Mouse (Mus musculus): ENCODE results near the gene Tmem88. TPM values are rescaled to one million over a fixed set of nuclear protein-coding genes. Genes with fewer than 3 reads are reported as not detected.

Gene Tmem88
- total and polyA plus RNA-seq, 2 experiments from 2014 or later, result 33.0 to 62.5 TPM

DNA sequence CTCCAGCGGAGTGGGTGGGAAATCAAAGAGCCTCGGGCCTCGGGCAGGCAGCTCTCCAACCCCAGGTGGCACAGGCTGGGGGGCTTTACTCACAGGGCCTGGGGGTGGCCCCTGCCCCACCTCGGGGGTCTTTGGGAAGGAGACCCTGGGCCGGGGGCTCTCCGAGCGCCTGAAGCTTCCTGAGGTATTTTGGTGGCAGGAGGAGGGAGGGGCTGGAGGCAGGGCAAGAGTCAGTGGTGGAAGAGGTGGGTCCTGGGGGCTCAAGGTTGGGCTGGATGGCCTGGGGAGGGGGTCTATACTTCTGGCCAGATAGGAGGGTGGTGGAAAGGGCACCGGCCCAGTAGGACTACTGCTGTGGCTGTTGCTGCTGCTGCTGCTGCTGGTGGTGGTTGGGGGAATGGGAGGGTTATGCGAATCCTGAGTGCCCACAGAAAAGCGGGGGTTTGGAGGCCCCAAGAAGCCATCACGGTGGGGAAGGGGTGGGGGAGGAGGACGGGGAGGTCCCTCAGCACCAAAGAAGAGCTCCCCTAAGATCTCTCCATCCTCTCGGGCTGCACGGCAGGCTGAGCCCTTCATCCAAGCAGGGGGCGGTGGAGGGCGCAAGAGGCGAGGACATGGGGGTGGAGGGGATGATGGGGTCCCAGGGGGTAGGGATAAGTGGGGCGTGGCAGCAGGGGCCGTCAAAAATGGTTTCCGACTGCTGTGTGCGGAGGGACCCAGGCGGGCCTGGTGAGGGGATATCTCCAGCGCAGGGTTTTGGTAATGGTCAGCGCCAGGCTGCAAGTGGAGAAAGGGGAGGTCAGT, 7.6 kb upstream of the Tmem88 start:
- H3K27ac ChIP-seq (ENCODE audit: low read depth), result no peak overlapping the region
- TF ChIP-seq CTCF (IDR thresholded peaks at IDR 0.05; ENCODE audit: low read depth), result no peak
- no peak for TF ChIP-seq EP300 (IDR thresholded peaks at IDR 0.05; ENCODE audit: low read depth)
- H3K4me2 ChIP-seq (ENCODE audit: low read depth, low read length), result no peak overlapping the region
- no peaks in the 10 kb centered on the region for H3K9me3 ChIP-seq (replicated peaks; ENCODE audit: control insufficient read depth, low read length)
- H3K4me1 ChIP-seq (ENCODE audit: control insufficient read depth, insufficient read depth), result peaks cover 7% of the 10 kb centered on the region; the same call in 1 of the 2 replicates
- H3K4me3 ChIP-seq (ENCODE audit: low read depth, low read length), result no peak overlapping the region
- no peaks in the 10 kb centered on the region for H3K27me3 ChIP-seq (ENCODE audit: control insufficient read depth, insufficient read depth, low read length)
- ATAC-seq (ENCODE audit: insufficient read depth, low read depth), result no peak
- peaks cover 70% of the 10 kb centered on the region for H3K36me3 ChIP-seq (replicated peaks; ENCODE audit: control insufficient read depth, insufficient read depth, low read length)
- no peak overlapping the region for H3K9ac ChIP-seq (replicated peaks; ENCODE audit: low read depth, low read length)
- WGBS, result 91% methylated on average over 24 of the region's 24 CpGs
- no peak for DNase-seq (ENCODE audit: low spot score)

DNA sequence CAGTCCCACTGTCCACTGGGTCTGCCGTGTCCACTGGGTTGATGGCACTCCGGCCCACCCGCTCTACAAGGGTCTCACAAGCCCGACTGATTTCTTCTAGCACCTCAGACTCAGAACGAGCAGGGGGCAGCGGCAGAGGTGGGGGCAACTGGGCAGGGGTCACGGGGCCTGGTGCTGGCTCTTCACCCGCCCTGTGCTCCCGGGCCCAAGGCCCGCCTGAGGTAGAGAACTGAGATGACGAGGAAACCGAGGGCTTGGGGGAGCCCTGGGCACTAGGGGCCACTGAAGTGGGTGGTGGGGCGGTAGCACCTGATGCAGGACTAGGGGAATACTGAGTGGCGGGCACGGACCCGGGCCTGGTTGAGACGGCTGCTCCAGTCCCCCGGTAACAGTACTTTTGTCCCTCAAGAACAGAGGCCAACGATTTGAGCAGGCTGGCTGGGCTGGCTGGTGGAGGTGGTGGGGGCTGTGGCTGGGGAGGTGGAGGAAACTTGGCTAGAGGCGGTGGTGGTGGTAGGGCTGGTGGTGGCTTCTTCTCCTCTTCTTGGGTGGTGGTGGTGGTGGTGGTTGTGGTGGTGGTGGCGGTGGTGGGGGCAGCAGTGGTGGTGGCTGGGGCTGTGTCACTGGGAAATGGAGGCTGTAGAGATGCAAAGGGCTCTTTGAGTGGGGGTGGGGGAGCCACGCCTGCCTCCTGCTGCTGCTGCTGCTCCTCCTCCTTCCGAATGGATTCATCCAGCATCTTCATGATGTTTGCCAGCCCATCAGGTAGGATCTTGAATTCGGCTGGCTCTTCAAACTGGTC, 6.8 kb upstream of the Tmem88 start:
- Histone ChIP-seq H3K4me3 (ENCODE audit: low read depth, low read length) (no peak overlapping the region), H3K27me3 (ENCODE audit: control insufficient read depth, insufficient read depth, low read length) (no peaks in the 10 kb centered on the region), H3K9me3 (replicated peaks; ENCODE audit: control insufficient read depth, low read length) (no peaks in the 10 kb centered on the region), H3K36me3 (replicated peaks; ENCODE audit: control insufficient read depth, insufficient read depth, low read length) (peaks cover 78% of the 10 kb centered on the region), H3K4me2 (ENCODE audit: low read depth, low read length) (no peak overlapping the region), H3K27ac (ENCODE audit: low read depth) (no peak overlapping the region), H3K4me1 (ENCODE audit: control insufficient read depth, insufficient read depth) (peaks cover 7% of the 10 kb centered on the region; the same call in 1 of the 2 replicates), H3K9ac (replicated peaks; ENCODE audit: low read depth, low read length) (no peak overlapping the region)
- DNase-seq (ENCODE audit: low spot score), result no peak
- 89% methylated on average over 21 of the region's 24 CpGs for WGBS
- no peak for ATAC-seq (ENCODE audit: insufficient read depth, low read depth)
- TF ChIP-seq CTCF (IDR thresholded peaks at IDR 0.05; ENCODE audit: low read depth), result no peak
- TF ChIP-seq EP300 (IDR thresholded peaks at IDR 0.05; ENCODE audit: low read depth), result no peak

DNA sequence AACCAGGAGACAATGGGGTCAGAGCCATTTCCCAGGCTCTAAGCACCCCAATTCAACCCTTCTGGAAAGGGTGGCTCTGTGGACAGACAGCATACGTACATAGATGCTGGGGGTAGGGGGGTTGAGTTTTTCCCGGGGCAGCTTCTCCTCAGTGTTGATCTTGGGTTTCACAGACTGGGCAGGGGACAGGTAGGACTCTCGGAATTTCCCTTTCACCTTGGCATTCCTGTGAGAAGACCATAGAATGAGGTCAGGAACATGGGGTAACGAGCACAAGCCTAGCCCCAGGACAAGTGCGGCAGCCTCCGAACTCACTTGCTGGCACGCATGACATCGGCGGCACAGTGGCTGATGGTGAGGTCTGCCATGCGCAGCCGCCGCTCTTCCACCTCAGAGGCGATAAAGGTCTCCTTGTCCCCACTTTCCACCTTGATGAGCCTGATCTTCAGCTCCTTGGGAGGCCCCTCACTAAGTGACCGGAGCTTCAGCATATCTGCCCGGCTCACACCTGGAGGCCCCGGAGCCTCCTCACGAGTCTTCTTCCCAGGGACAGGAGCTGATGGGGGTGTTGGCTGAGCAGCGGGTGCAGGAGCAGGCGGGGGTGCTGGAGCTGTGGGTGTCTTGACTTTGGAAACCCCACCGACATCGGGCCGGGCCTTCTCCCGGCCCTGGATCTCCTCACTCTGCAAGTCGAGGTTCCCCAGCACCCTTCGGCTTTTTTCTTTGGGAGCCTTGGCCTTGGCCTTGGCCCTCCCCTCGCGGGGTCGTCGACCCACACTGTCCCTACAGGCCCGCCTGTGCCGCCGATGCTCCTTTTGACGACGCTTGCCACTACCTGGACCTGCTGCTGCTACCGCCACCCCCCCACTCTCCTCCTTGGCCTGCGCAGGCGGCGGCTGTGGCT, 5.9 kb upstream of the Tmem88 start:
- peaks cover 7% of the 10 kb centered on the region; the same call in 1 of the 2 replicates for H3K4me1 ChIP-seq (ENCODE audit: control insufficient read depth, insufficient read depth)
- no peaks in the 10 kb centered on the region for H3K27me3 ChIP-seq (ENCODE audit: control insufficient read depth, insufficient read depth, low read length)
- TF ChIP-seq EP300 (IDR thresholded peaks at IDR 0.05; ENCODE audit: low read depth) (no peak), CTCF (IDR thresholded peaks at IDR 0.05; ENCODE audit: low read depth) (no peak)
- no peak overlapping the region for H3K4me2 ChIP-seq (ENCODE audit: low read depth, low read length)
- ATAC-seq (ENCODE audit: insufficient read depth, low read depth) (no peak), DNase-seq (ENCODE audit: low spot score) (no peak)
- no peak overlapping the region for H3K9ac ChIP-seq (replicated peaks; ENCODE audit: low read depth, low read length)
- H3K27ac ChIP-seq (ENCODE audit: low read depth), result no peak overlapping the region
- peaks cover 84% of the 10 kb centered on the region for H3K36me3 ChIP-seq (replicated peaks; ENCODE audit: control insufficient read depth, insufficient read depth, low read length)
- H3K9me3 ChIP-seq (replicated peaks; ENCODE audit: control insufficient read depth, low read length), result no peaks in the 10 kb centered on the region
- no peak overlapping the region for H3K4me3 ChIP-seq (ENCODE audit: low read depth, low read length)
- 89% methylated on average over 34 of the region's 38 CpGs for WGBS

DNA sequence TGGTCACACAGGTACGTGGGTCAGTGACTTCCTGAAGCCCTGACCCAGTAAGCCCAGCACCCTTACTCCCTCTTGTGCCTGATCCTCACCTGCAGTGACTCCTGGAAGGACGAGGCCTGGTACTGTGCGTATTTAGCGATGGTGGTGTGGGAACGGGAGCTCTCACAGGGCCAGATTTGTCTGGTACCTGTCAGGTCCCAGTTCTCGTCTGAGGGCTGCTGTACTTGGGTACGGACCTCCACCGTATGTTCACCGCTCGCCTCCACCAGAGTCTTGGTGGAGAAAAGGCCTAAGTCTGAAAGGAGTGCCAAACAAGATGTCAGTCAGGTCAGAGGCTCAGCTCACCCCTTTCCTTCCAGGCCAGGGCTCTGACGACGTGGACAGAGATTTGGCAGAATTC, 4.0 kb upstream of the Tmem88 start:
- ATAC-seq (ENCODE audit: insufficient read depth, low read depth), result no peak
- no peak for TF ChIP-seq CTCF (IDR thresholded peaks at IDR 0.05; ENCODE audit: low read depth)
- no peak for TF ChIP-seq EP300 (IDR thresholded peaks at IDR 0.05; ENCODE audit: low read depth)
- 88% methylated on average over 12 of the region's 12 CpGs for WGBS
- DNase-seq (ENCODE audit: low spot score), result peak; percentile 4
- no peaks in the 10 kb centered on the region for H3K4me1 ChIP-seq (ENCODE audit: control insufficient read depth, insufficient read depth)
- H3K4me3 ChIP-seq (ENCODE audit: low read depth, low read length), result no peak overlapping the region
- no peaks in the 10 kb centered on the region for H3K27me3 ChIP-seq (ENCODE audit: control insufficient read depth, insufficient read depth, low read length)
- H3K36me3 ChIP-seq (replicated peaks; ENCODE audit: control insufficient read depth, insufficient read depth, low read length), result peaks cover 76% of the 10 kb centered on the region
- no peak overlapping the region for H3K4me2 ChIP-seq (ENCODE audit: low read depth, low read length)
- no peak overlapping the region for H3K27ac ChIP-seq (ENCODE audit: low read depth)
- no peaks in the 10 kb centered on the region for H3K9me3 ChIP-seq (replicated peaks; ENCODE audit: control insufficient read depth, low read length)
- no peak overlapping the region for H3K9ac ChIP-seq (replicated peaks; ENCODE audit: low read depth, low read length)

DNA sequence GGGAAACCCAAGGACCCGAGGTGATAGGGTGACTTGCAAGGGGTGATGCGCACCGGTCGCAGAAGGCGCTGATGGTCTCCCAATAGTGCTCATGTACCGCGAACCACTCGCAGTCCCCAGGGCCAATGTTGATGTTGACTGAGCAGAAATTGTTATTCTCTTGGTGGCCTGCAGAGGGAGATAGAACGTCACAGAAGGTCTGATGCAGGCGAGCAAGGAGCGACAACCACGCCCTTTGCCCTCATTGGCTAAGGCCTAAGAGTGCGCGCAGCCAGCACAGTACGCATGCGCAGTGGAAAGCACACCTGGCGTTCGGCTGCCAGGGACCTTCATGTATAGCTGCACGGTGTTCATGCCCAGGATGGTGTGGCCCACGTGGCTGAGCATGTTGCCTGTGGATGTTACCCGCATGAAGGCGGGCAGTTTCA, 3.2 kb upstream of the Tmem88 start:
- Histone ChIP-seq H3K27me3 (ENCODE audit: control insufficient read depth, insufficient read depth, low read length) (no peaks in the 10 kb centered on the region), H3K27ac (ENCODE audit: low read depth) (no peak overlapping the region), H3K9ac (replicated peaks; ENCODE audit: low read depth, low read length) (no peak overlapping the region), H3K4me3 (ENCODE audit: low read depth, low read length) (no peak overlapping the region), H3K9me3 (replicated peaks; ENCODE audit: control insufficient read depth, low read length) (no peaks in the 10 kb centered on the region), H3K36me3 (replicated peaks; ENCODE audit: control insufficient read depth, insufficient read depth, low read length) (peaks cover 69% of the 10 kb centered on the region), H3K4me2 (ENCODE audit: low read depth, low read length) (no peak overlapping the region), H3K4me1 (ENCODE audit: control insufficient read depth, insufficient read depth) (no peaks in the 10 kb centered on the region)
- DNase-seq (ENCODE audit: low spot score) (peak; percentile 94), ATAC-seq (ENCODE audit: insufficient read depth, low read depth) (peak; percentile 63)
- 19% methylated on average over 22 of the region's 22 CpGs for WGBS
- TF ChIP-seq CTCF (IDR thresholded peaks at IDR 0.05; ENCODE audit: low read depth) (peak; percentile 95), EP300 (IDR thresholded peaks at IDR 0.05; ENCODE audit: low read depth) (no peak)
